Mouse (Mus musculus): ENCODE measurements around the gene Armc7. TPM values are rescaled to one million over a fixed set of nuclear protein-coding genes. Genes with fewer than 3 reads are reported as not detected.
"Not testable (repeated sequence)": the region's sequence is repeated elsewhere in the genome, so short reads cannot be mapped to it uniquely, and the experiment has no call there.

Gene Armc7
- polyA plus RNA-seq, 1 experiment from 2014 or later, result 6.6 TPM

DNA sequence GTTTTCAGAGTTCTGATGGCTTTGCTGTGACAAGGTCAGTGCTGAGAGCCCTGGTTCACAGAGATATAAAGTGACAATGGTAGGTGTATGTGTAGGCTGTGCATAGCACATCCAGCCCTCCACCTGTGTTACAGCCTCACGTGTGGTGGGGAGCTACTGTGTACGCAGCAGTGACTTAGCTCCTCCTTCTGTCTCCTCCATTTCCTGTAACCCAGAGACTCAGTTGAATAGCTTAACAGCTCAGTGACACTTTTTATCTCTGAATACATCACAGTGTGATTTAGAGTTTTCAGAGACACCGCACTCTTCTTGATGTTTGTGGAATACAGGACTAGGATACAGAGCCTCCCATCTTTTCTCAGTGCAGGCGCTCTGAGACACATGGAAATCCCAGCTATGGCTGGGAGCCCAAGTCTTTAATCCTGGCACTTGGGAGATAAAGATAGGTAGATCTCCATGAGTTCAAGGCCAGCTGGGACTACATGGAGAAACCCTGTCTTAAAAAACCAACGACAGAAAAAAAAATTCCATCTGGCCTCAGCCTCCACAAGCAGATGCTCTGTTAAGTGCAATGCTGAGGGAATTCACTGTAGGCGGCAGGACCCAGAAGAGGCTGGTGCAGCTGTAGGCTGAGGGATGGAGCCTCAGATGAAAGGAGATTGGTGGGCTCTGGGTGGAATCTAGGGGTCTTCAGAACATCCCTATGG lies 6.2 kb downstream of the Armc7 start:
- H3K27me3 ChIP-seq (replicated peaks), result no peaks in the 10 kb centered on the region
- no peaks in the 10 kb centered on the region for H3K9me3 ChIP-seq
- no peak overlapping the region for H3K4me2 ChIP-seq (replicated peaks)
- no peaks in the 10 kb centered on the region for H3K36me3 ChIP-seq
- peaks cover 4% of the 10 kb centered on the region; the same call in 1 of the 2 replicates for H3K4me1 ChIP-seq (replicated peaks)
- no peak for ATAC-seq
- WGBS, result 72% methylated on average over 6 of the region's 6 CpGs
- no peak overlapping the region for H3K27ac ChIP-seq
- no peak overlapping the region for H3K9ac ChIP-seq
- H3K4me3 ChIP-seq (replicated peaks), result no peak overlapping the region

DNA sequence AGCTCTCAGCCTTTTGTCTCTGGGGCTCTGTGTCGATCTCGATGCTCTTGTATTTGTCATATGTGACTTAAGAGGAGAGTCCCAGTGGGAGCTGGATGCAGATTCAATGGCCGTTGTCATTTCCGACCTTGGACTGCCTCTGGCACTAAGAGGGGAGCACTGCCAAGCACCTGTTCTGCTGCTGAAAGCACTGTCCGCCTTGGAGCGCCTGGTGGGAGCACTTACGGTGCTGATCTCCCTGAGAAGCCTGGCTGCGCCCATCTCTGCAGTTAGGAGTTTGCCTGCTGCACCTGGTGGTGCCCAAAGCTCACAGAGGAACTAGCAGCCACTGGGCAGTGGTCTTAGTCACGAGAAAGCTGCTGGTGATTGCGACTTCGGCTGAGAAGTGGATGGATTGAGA lies 7.8 kb downstream of the Armc7 start:
- Histone ChIP-seq H3K4me2 (replicated peaks) (no peak overlapping the region), H3K36me3 (no peaks in the 10 kb centered on the region), H3K27me3 (replicated peaks) (no peaks in the 10 kb centered on the region), H3K9ac (no peak overlapping the region), H3K4me1 (replicated peaks) (no peaks in the 10 kb centered on the region), H3K27ac (no peak overlapping the region), H3K4me3 (replicated peaks) (no peak overlapping the region), H3K9me3 (no peaks in the 10 kb centered on the region)
- WGBS, result 74% methylated on average over 11 of the region's 11 CpGs
- ATAC-seq, result no peak

DNA sequence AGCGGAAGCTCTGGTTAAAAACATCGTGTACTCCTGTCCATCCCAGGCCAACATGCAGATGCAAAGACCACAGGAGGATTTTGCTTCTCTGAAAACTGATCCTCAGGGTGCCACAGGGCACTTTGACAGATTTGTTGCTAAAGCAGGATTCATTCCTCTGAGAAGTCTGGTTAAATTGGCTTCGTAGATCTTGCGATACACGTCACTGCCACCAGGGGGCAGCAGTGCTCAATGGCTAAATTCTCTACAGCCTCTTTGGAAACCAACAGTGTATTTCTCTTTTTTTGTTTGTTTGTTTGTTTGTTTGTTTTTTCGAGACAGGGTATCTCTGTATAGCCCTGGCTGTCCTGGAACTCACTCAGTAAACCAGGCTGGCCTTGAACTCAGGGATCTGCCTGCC lies 8.3 kb downstream of the Armc7 start:
- WGBS, result 18% methylated on average over 6 of the region's 6 CpGs
- no peak for ATAC-seq
- no peak overlapping the region for H3K9ac ChIP-seq
- H3K4me3 ChIP-seq (replicated peaks), result no peak overlapping the region
- no peak overlapping the region for H3K4me2 ChIP-seq (replicated peaks)
- H3K9me3 ChIP-seq, result no peaks in the 10 kb centered on the region
- no peaks in the 10 kb centered on the region for H3K27me3 ChIP-seq (replicated peaks)
- no peaks in the 10 kb centered on the region for H3K4me1 ChIP-seq (replicated peaks)
- no peaks in the 10 kb centered on the region for H3K36me3 ChIP-seq
- no peak overlapping the region for H3K27ac ChIP-seq

DNA sequence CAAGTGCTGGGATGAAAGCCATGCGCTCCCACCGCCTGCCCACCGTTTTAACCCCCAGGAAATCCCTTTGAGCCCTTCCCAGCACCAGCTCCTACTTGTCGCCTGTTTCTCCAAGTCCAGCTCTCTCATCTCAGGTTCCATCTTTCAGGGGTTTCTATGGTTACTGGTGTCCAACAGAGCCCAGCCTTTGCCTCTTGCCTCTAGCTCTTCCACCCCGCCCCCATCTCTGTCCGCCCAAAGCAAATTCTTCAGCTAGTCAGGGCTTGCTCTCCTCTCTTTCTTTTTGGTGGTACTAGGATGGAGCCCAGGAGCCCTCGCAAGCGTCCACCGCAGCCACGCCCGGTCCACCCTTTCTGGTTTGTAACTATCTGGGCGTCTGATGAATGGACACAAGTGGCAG lies 9.7 kb downstream of the Armc7 start:
- no peak overlapping the region for H3K9ac ChIP-seq
- no peaks in the 10 kb centered on the region for H3K9me3 ChIP-seq
- no peak overlapping the region for H3K4me2 ChIP-seq (replicated peaks)
- no peak overlapping the region for H3K27ac ChIP-seq
- 70% methylated on average over 12 of the region's 12 CpGs for WGBS
- H3K27me3 ChIP-seq (replicated peaks), result no peaks in the 10 kb centered on the region
- no peak for ATAC-seq
- H3K4me1 ChIP-seq (replicated peaks), result no peaks in the 10 kb centered on the region
- H3K36me3 ChIP-seq, result no peaks in the 10 kb centered on the region
- H3K4me3 ChIP-seq (replicated peaks), result no peak overlapping the region

DNA sequence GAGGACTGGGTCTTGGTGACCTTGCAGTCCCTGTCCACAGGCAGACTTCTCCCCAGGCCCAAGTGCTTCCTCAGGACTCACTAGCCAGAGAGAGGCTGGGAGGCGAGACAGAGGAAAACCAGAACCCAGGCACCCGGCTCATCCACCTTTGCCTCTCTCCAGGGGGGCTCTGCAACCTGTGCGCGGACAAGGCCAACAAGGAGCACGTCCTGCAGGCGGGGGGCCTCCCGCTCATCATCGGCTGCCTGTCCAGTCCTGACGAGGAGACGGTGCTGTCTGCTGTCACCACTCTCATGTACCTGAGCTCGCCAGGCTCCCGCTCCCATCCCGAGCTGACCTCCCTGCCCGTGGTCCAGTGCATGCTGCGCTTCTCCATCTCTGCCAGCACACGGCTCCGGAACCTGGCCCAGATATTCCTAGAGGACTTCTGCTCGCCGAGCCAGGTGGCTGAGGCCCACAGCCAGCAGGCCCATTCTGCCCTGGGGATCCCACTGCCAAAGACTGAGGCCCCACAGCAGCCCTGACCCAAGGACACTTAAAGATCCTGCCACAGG lies 13.2 kb downstream of the Armc7 start:
- 86% methylated on average over 19 of the region's 19 CpGs for WGBS
- Histone ChIP-seq H3K4me3 (replicated peaks) (no peak overlapping the region), H3K36me3 (no peaks in the 10 kb centered on the region), H3K4me1 (replicated peaks) (peaks cover 14% of the 10 kb centered on the region), H3K27ac (no peak overlapping the region), H3K4me2 (replicated peaks) (no peak overlapping the region), H3K9me3 (no peaks in the 10 kb centered on the region), H3K9ac (no peak overlapping the region), H3K27me3 (replicated peaks) (no peaks in the 10 kb centered on the region)
- ATAC-seq, result no peak

DNA sequence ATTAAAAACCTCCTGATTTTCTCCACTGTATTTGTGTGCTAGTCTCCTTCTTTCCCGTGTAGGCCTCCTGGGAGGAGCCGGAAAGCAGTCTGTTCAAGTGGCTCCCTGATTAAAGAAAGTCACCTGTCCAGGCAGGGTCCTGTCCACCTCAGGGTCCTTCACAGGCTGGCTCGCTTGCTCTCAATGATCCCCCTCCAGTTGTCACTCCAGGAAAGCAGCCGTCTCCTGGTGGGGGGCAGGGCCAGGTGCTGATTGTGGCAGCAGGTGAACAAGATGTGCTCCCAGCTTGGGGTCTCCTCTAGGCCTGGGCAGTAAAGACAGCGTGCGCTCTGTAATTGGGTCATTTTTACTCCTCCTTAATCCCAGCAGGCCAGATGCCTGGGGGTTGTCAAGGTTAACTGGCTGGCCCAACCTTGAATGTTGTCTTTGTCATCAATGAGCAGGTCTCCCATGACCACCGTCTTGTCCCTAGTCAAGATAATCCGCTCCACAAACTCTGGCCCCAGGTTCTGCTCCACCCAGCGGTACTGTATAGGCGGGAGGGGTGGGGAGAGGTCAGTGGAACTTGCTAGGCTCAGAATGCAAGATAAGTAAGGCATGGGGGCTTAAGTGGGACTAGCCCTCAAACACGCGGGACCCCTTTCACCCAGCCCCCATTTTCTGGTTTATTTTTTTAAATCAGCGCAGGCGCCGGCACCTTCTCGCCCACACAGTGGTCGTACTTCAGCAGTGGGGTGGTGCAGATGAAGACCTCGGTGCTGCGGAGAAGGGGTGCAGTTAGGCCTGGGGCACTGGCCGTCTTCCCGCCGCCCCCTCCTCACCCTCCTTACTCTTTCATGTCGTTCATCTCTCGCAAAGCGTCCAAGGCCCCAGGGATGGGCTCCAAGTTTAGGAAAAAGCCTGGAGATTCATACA lies 15.2 kb downstream of the Armc7 start:
- Histone ChIP-seq H3K4me3 (replicated peaks) (peak overlapping the region; percentile 72), H3K27ac (peak overlapping the region; percentile 87; the same call in 1 of the 2 replicates), H3K4me1 (replicated peaks) (peaks cover 14% of the 10 kb centered on the region), H3K36me3 (no peaks in the 10 kb centered on the region), H3K27me3 (replicated peaks) (no peaks in the 10 kb centered on the region), H3K4me2 (replicated peaks) (peak overlapping the region; percentile 88), H3K9ac (peak overlapping the region; percentile 76), H3K9me3 (no peaks in the 10 kb centered on the region)
- 21% methylated on average over 25 of the region's 25 CpGs for WGBS
- peak; percentile 31 for ATAC-seq

DNA sequence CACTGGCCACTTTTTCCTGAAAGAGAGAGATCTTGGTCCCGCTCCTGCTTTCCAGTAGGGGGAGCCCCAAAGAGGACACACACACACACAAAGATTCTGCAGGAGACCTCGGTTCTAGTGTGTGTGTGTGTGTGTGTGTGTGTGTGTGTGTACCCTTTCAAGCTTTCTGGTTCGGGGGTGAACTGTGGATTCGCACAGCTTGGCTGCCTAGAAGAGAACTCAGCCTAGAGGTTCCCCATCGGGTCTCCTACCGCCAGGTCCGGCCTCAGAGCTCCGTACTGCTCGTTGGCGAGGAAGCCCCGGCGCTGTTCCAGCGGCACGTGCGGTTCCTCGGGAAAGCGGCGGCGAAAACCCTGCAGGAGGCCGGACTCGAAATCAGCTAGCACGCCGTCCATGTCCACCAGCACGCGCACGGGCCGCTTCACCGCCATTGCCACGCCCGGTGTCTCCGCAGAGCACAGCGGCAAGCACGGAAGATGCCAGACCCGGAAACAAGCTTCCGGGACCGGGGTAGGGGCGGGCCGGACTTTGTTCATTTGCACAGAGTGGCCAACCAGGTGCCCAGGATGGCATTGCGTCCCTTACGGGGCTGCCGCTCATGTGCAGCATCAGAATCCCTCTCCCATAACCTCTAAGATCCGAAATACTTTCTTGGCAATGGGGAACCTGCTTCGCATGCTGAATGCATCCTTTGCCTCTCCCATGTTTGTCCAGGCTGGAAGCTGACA lies 16.1 kb downstream of the Armc7 start, which contains the start of gene Nt5c:
Nt5c (minus strand) TSS at position 507 of the 728 bp plus-strand sequence.
- Histone ChIP-seq H3K4me3 (replicated peaks) (peak within 1 kb of the TSS; percentile 72), H3K27me3 (replicated peaks) (no peaks in the 10 kb centered on the region), H3K4me1 (replicated peaks) (peaks cover 14% of the 10 kb centered on the region), H3K27ac (peak within 1 kb of the TSS; percentile 87), H3K9me3 (no peaks in the 10 kb centered on the region), H3K4me2 (replicated peaks) (peak within 1 kb of the TSS; percentile 88), H3K9ac (peak within 1 kb of the TSS; percentile 76), H3K36me3 (no peaks in the 10 kb centered on the region)
- under 1% methylated on average over 43 of the region's 43 CpGs for WGBS
- peak; percentile 94 for ATAC-seq

DNA sequence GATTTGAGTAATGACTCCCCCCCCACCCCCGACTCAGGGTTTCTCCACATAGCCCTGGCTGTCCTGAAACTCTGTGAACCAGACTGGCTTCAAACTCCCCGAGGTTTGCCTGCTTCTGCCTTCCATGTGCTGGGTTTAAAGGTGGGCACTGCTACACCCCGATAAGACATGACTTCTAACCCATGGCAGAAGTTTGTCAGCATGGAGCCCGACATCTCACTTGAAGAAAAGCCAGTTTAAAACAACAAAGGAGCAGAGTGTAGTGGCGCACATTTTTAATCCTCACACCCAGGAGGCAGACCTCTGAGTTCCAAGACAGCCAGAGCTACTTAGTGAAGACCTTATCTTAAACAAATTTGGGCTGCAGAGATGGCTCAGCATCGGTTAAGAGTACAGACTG lies 16.9 kb downstream of the Armc7 start:
- H3K9me3 ChIP-seq, result no peaks in the 10 kb centered on the region
- no peaks in the 10 kb centered on the region for H3K27me3 ChIP-seq (replicated peaks)
- H3K27ac ChIP-seq, result no peak overlapping the region; the same call in 1 of the 2 replicates
- H3K4me1 ChIP-seq (replicated peaks), result peaks cover 14% of the 10 kb centered on the region
- peak overlapping the region; percentile 72 for H3K4me3 ChIP-seq (replicated peaks)
- ATAC-seq, result no peak
- H3K4me2 ChIP-seq (replicated peaks), result peak overlapping the region; percentile 88
- peak overlapping the region; percentile 76 for H3K9ac ChIP-seq
- peaks cover 3% of the 10 kb centered on the region; the same call in 1 of the 2 replicates for H3K36me3 ChIP-seq
- 38% methylated on average over 6 of the region's 6 CpGs for WGBS

DNA sequence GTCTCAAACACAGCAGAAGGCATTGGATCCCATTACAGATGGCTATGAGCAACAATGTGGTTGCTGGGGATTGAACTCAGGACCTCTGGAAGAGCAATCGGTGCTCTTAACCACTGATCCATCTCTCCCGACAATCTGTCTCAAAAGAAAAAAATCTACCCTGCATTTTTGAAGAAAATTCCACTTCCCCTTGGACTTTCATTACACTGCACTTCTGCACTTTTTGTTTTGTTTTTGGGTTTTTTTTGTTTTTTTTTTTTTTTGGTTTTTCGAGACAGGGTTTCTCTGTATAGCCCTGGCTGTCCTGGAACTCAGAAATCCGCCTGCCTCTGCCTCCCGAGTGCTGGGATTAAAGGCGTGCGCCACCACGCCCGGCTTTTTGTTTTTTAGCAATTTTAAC lies 21.1 kb downstream of the Armc7 start:
- 89% methylated on average over 9 of the region's 9 CpGs for WGBS
- H3K27ac ChIP-seq; H3K4me2 ChIP-seq (replicated peaks); ATAC-seq; H3K4me1 ChIP-seq (replicated peaks); H3K27me3 ChIP-seq (replicated peaks); H3K9ac ChIP-seq; H3K4me3 ChIP-seq (replicated peaks); H3K9me3 ChIP-seq: not testable (repeated sequence)
- peaks cover 15% of the 10 kb centered on the region for H3K36me3 ChIP-seq

DNA sequence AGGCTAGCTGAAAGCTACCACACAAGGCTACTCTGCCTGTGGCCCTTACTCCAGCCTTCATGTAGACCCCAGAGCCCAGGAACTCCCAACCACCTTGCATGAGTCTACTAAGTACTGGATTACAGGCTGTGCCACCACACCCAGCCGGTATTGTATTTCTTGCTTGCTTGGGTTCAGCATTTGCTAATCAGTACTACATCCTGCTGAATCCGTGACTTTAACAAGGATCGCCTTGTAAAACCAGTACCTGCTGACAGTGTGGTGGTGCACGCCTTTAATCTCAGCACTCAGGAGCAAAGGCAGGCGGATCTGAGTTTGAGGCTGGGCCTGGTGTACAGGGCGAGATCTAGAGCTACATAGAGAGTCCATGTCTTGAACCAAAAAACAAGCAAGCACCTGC lies 27.2 kb downstream of the Armc7 start:
- Histone ChIP-seq H3K9ac (no peak overlapping the region), H3K36me3 (peaks cover 12% of the 10 kb centered on the region), H3K4me2 (replicated peaks) (no peak overlapping the region), H3K27me3 (replicated peaks) (no peaks in the 10 kb centered on the region), H3K4me3 (replicated peaks) (no peak overlapping the region), H3K9me3 (no peaks in the 10 kb centered on the region), H3K27ac (no peak overlapping the region), H3K4me1 (replicated peaks) (peaks cover 13% of the 10 kb centered on the region)
- WGBS, result 92% methylated on average over 6 of the region's 6 CpGs
- no peak for ATAC-seq

DNA sequence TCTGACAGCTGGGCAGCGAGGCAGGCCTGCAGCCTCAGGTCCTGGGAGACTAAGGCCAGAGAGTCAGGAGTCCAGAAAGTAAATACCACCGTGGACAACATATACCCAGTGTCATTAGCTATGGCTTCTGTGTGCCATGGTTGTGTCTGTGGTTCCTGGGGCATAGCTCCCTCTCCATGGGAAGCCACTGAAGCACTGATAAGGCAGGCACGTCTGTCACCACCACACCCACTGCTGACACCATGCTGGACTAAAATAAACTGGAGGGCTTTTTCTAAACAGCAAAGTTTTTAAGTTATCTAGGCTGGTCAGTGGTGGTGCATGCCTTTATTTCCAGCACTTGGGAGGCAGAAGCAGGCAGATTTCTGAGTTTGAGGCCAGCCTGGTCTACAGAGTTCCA lies 31.1 kb downstream of the Armc7 start:
- Histone ChIP-seq H3K4me3 (replicated peaks) (no peak overlapping the region), H3K36me3 (no peaks in the 10 kb centered on the region), H3K27ac (no peak overlapping the region), H3K9me3 (no peaks in the 10 kb centered on the region), H3K9ac (no peak overlapping the region), H3K4me2 (replicated peaks) (no peak overlapping the region), H3K27me3 (replicated peaks) (no peaks in the 10 kb centered on the region), H3K4me1 (replicated peaks) (peaks cover 41% of the 10 kb centered on the region)
- ATAC-seq, result no peak
- WGBS, result 70% methylated on average over 3 of the region's 3 CpGs

DNA sequence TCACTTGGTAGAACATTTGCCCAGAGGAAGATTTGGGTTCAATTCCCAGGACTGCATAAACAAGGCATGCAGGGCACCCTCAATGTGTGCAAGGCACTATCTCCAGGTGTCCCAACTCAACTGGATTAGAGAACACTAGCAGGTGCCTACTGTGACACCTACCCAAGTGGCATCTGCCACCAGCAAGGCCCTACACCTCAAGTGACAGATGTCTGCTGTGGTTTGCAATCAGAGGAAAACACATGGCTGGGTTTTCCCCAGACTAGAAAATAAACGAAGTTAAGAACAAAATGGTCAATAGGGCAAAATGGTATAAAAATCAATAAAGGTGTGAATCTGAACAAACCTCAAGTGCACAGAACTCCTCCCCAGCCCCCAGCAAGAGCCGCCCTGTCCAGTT lies 32.6 kb downstream of the Armc7 start:
- Histone ChIP-seq H3K27me3 (replicated peaks) (no peaks in the 10 kb centered on the region), H3K4me1 (replicated peaks) (peaks cover 56% of the 10 kb centered on the region), H3K9ac (no peak overlapping the region), H3K4me3 (replicated peaks) (no peak overlapping the region), H3K4me2 (replicated peaks) (no peak overlapping the region), H3K36me3 (no peaks in the 10 kb centered on the region), H3K27ac (no peak overlapping the region), H3K9me3 (no peaks in the 10 kb centered on the region)
- WGBS, result 70% methylated on average over 2 of the region's 2 CpGs
- ATAC-seq, result no peak
